Mouse (Mus musculus): ENCODE measurements around the gene Srgap3. TPM values are rescaled to one million over a fixed set of nuclear protein-coding genes. Genes with fewer than 3 reads are reported as not detected.
A peak's percentile ranks its signal among the peaks of the same experiment; 100 is the strongest.

The Srgap3 gene
- polyA plus RNA-seq, 1 experiment from 2014 or later, result 8.0 TPM

DNA sequence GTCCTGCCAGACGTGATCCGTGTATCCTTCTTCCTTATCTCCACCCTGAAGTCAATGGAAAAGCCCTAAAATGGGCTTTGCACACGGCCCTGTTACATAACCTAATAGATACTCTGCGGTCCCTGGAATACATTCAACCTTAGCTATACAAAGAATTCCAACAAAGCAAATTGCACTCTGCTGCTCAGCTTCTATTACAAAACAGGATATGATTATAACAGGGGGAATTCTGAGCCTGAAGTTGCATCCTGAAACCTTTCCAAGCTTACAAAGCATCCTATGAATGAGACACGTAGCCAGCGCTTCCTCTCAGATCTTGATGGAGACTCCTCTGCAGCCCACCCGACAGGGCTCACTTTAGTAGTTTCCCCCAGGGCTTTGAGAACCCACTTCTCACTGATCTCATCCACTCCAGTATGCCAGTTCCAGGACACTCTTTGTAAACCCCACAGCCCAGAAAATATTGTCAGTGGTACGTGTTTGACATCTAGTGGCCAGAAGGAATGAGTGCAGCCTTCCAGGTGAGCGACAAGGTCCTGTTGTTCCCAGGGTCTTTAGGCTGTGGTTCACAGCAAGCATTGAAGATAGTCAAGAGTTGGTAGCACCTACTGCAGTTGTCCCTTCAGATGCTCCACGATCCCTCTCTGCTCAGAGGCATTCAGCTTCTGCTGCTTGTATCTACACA, 165.5 kb downstream of the Srgap3 start:
- 83% methylated on average over 10 of the region's 10 CpGs for WGBS
- Histone ChIP-seq H3K4me1 (no peaks in the 10 kb centered on the region), H3K27ac (replicated peaks) (no peak overlapping the region), H3K27me3 (replicated peaks; ENCODE audit: low read depth, poor library complexity, severe bottlenecking) (no peaks in the 10 kb centered on the region), H3K9me3 (no peaks in the 10 kb centered on the region; the same call in 1 of the 2 replicates), H3K36me3 (replicated peaks) (peaks cover 31% of the 10 kb centered on the region), H3K4me3 (no peak overlapping the region)
- peak; percentile 13 for DNase-seq (ENCODE audit: low spot score)

DNA sequence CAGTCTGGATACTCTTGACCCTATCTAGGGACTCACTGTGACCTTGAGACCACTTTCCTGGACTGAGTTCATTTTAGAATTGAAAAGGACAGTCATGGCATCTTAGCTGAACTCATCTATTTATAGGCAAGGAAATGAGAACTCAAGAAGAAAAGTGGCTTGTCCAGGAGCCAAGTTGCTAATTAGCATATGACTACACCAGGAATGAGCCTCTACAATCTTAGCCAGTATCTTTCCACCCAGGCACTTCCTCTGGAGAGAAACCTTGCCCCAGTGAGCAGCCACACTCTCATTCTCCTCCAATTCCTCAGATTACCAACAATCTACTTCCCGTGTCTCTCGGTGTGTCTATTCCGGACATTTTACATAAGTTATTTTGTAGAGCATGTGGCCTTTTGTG, 168.9 kb downstream of the Srgap3 start:
- no peaks in the 10 kb centered on the region for H3K27me3 ChIP-seq (replicated peaks; ENCODE audit: low read depth, poor library complexity, severe bottlenecking)
- no peaks in the 10 kb centered on the region for H3K4me1 ChIP-seq
- no peaks in the 10 kb centered on the region for H3K9me3 ChIP-seq
- H3K36me3 ChIP-seq (replicated peaks), result peaks cover 59% of the 10 kb centered on the region
- 95% methylated on average over 3 of the region's 3 CpGs for WGBS
- no peak for DNase-seq (ENCODE audit: low spot score)
- H3K4me3 ChIP-seq, result no peak overlapping the region
- H3K27ac ChIP-seq (replicated peaks), result no peak overlapping the region

- Histone ChIP-seq H3K9me3 (no peaks in the 10 kb centered on the region), H3K27me3 (replicated peaks; ENCODE audit: low read depth, poor library complexity, severe bottlenecking) (no peaks in the 10 kb centered on the region), H3K4me3 (no peak overlapping the region), H3K36me3 (replicated peaks) (peaks cover 59% of the 10 kb centered on the region), H3K27ac (replicated peaks) (no peak overlapping the region), H3K4me1 (no peaks in the 10 kb centered on the region)
- 90% methylated on average over 6 of the region's 6 CpGs for WGBS
- peak; percentile 37 for DNase-seq (ENCODE audit: low spot score)
Measured at GRCm38 (mm10) chr6:112776718-112777117, 170.3 kb downstream of the Srgap3 start.

- H3K27ac ChIP-seq (replicated peaks), result no peak overlapping the region
- no peak overlapping the region for H3K4me3 ChIP-seq
- no peaks in the 10 kb centered on the region for H3K9me3 ChIP-seq
- H3K27me3 ChIP-seq (replicated peaks; ENCODE audit: low read depth, poor library complexity, severe bottlenecking), result no peaks in the 10 kb centered on the region
- DNase-seq (ENCODE audit: low spot score), result no peak
- H3K36me3 ChIP-seq (replicated peaks), result peaks cover 61% of the 10 kb centered on the region
- H3K4me1 ChIP-seq, result no peaks in the 10 kb centered on the region
- 91% methylated on average over 7 of the region's 7 CpGs for WGBS
Measured at GRCm38 (mm10) chr6:112773754-112774153, 173.3 kb downstream of the Srgap3 start.

DNA sequence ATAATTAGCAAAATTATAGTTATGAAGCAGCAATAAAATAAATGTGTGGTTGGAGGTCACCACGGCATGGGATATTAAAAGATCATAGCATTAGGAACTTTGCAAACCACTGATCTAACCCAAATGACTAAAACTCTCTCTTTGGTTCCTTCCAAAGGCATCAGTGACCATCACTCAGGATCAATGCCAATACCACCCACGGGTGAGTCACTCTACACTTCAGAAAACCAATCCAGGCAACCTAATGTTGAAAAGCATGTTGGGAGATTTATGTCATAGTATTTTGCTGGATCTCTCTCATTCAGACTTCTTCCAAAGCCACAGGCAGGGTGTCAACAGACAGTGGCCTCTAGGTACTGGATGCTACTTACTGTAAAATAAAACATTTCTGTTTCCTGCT, 176.1 kb downstream of the Srgap3 start:
- Histone ChIP-seq H3K4me3 (no peak overlapping the region), H3K9me3 (no peaks in the 10 kb centered on the region), H3K36me3 (replicated peaks) (peaks cover 75% of the 10 kb centered on the region), H3K4me1 (no peaks in the 10 kb centered on the region), H3K27me3 (replicated peaks; ENCODE audit: low read depth, poor library complexity, severe bottlenecking) (no peaks in the 10 kb centered on the region), H3K27ac (replicated peaks) (no peak overlapping the region)
- no peak for DNase-seq (ENCODE audit: low spot score)
- 90% methylated on average over 2 of the region's 2 CpGs for WGBS

DNA sequence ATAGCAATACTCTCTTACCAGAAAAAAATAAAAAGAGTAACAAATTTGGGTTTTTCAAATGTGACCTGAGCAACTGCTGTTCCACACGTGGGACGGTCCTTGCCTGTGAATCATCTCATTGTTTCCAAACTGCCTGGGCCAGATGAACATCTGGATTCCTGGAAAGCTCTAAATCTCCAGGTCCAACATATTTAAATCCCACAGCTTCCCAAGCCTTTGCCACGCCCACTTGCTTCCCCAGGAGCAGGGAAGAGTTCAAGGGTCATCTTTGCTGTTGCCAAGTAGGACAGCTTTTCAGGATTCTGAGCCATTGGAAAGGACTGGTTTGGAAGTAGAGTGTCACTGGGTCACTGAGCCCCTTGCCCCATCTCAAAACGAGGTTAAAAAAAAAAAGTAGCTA, 188.5 kb downstream of the Srgap3 start:
- WGBS, result 29% methylated on average over 4 of the region's 4 CpGs
- peaks cover 20% of the 10 kb centered on the region for H3K36me3 ChIP-seq (replicated peaks)
- no peak overlapping the region for H3K27ac ChIP-seq (replicated peaks)
- no peaks in the 10 kb centered on the region for H3K9me3 ChIP-seq
- H3K4me3 ChIP-seq, result no peak overlapping the region
- peaks cover 37% of the 10 kb centered on the region for H3K4me1 ChIP-seq
- no peaks in the 10 kb centered on the region for H3K27me3 ChIP-seq (replicated peaks; ENCODE audit: low read depth, poor library complexity, severe bottlenecking)
- DNase-seq (ENCODE audit: low spot score), result peak; percentile 42

GRCm38 (mm10) chr6:112756866-112757265, 190.2 kb downstream of the Srgap3 start:
- H3K4me1 ChIP-seq, result peaks cover 37% of the 10 kb centered on the region
- H3K27me3 ChIP-seq (replicated peaks; ENCODE audit: low read depth, poor library complexity, severe bottlenecking), result no peaks in the 10 kb centered on the region
- 69% methylated on average over 4 of the region's 4 CpGs for WGBS
- peaks cover 10% of the 10 kb centered on the region; the same call in 1 of the 2 replicates for H3K36me3 ChIP-seq (replicated peaks)
- H3K27ac ChIP-seq (replicated peaks), result peak overlapping the region; percentile 61
- no peaks in the 10 kb centered on the region for H3K9me3 ChIP-seq
- H3K4me3 ChIP-seq, result no peak overlapping the region
- no peak for DNase-seq (ENCODE audit: low spot score)

DNA sequence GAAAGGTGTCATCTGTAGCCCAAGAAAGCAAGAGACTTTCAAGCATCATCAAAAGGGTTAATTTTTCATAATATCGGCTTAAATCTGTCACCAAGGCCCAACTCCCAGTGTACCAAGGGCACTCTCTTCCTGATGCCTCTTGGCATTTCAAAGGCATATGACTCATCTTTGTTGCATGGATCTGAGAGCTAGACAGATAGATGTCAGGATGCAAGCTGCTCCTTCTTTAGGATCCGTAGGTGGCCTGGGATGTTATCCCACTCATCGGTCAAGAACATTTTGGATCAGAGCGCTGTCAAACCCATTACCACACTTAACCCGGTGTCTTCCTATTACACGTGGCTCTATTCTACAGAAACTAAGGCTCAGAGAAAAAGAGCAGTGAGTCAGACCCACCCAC, 192.1 kb downstream of the Srgap3 start:
- Histone ChIP-seq H3K9me3 (no peaks in the 10 kb centered on the region), H3K27me3 (replicated peaks; ENCODE audit: low read depth, poor library complexity, severe bottlenecking) (no peaks in the 10 kb centered on the region), H3K36me3 (replicated peaks) (peaks cover 12% of the 10 kb centered on the region; the same call in 1 of the 2 replicates), H3K4me1 (peaks cover 37% of the 10 kb centered on the region), H3K4me3 (no peak overlapping the region), H3K27ac (replicated peaks) (no peak overlapping the region)
- DNase-seq (ENCODE audit: low spot score), result no peak
- WGBS, result 94% methylated on average over 6 of the region's 6 CpGs

GRCm38 (mm10) chr6:112752517-112752916, 194.5 kb downstream of the Srgap3 start:
- Histone ChIP-seq H3K27ac (replicated peaks) (no peak overlapping the region), H3K36me3 (replicated peaks) (peaks cover 12% of the 10 kb centered on the region; the same call in 1 of the 2 replicates), H3K27me3 (replicated peaks; ENCODE audit: low read depth, poor library complexity, severe bottlenecking) (no peaks in the 10 kb centered on the region), H3K9me3 (no peaks in the 10 kb centered on the region), H3K4me1 (peaks cover 20% of the 10 kb centered on the region), H3K4me3 (no peak overlapping the region)
- no peak for DNase-seq (ENCODE audit: low spot score)
- 83% methylated on average over 3 of the region's 3 CpGs for WGBS

DNA sequence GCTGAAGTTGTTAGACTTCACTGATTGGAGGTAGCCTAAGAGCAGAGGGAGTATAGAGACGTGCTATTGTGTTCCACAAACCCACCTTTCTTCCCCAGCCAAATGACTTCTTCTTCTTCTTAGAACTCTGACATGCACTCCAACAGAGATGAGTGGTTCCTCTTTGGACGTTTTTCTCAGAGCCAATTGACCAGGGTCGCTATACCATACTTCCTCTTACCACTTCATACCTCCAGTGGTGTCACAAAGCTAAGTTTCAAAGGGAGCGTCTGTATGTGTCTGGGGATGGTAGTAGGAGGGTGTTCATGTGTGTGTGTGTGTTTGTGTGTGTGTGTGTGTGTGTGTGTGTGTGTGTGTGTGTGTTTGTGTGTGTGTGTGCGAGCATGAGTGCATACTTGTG, 195.1 kb downstream of the Srgap3 start:
- DNase-seq (ENCODE audit: low spot score), result no peak
- peaks cover 11% of the 10 kb centered on the region; the same call in 1 of the 2 replicates for H3K36me3 ChIP-seq (replicated peaks)
- 82% methylated on average over 5 of the region's 5 CpGs for WGBS

GRCm38 (mm10) chr6:112742297-112742696, 204.8 kb downstream of the Srgap3 start:
- Histone ChIP-seq H3K27me3 (replicated peaks; ENCODE audit: low read depth, poor library complexity, severe bottlenecking) (no peaks in the 10 kb centered on the region), H3K27ac (replicated peaks) (no peak overlapping the region), H3K9me3 (no peaks in the 10 kb centered on the region), H3K4me1 (no peaks in the 10 kb centered on the region), H3K4me3 (no peak overlapping the region), H3K36me3 (replicated peaks) (peaks cover 57% of the 10 kb centered on the region)
- no peak for DNase-seq (ENCODE audit: low spot score)
- WGBS, result 93% methylated on average over 2 of the region's 2 CpGs

More for the DNA sequence above, 195.1 kb downstream of the Srgap3 start:
- H3K4me1 ChIP-seq, result peaks cover 17% of the 10 kb centered on the region
- H3K27me3 ChIP-seq (replicated peaks; ENCODE audit: low read depth, poor library complexity, severe bottlenecking), result no peaks in the 10 kb centered on the region
- no peaks in the 10 kb centered on the region for H3K9me3 ChIP-seq
- no peak overlapping the region for H3K4me3 ChIP-seq
- H3K27ac ChIP-seq (replicated peaks), result no peak overlapping the region

DNA sequence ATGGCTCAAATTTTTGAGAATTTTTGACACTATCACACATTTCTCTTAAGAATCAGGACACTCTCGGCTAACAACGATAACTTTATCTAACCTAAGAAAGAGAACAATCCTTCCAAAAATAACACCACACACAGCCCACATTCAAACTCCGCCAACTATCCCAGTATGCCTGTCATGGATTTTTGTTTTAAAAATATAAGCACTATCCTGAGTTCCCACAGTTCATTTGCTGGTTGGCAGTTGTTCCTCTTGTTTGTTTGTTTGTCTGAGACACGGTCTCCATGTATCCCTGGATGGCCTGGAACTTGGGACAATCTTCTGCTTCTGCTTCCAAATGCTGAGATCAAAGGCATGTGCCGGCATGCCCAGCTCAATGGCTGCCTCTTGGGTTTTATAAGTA, 205.3 kb downstream of the Srgap3 start:
- H3K4me1 ChIP-seq, result no peaks in the 10 kb centered on the region
- no peak overlapping the region for H3K4me3 ChIP-seq
- 92% methylated on average over 5 of the region's 5 CpGs for WGBS
- peaks cover 58% of the 10 kb centered on the region for H3K36me3 ChIP-seq (replicated peaks)
- H3K9me3 ChIP-seq, result no peaks in the 10 kb centered on the region
- H3K27me3 ChIP-seq (replicated peaks; ENCODE audit: low read depth, poor library complexity, severe bottlenecking), result no peaks in the 10 kb centered on the region
- DNase-seq (ENCODE audit: low spot score), result no peak
- no peak overlapping the region for H3K27ac ChIP-seq (replicated peaks)

- no peak for DNase-seq (ENCODE audit: low spot score)
- Histone ChIP-seq H3K4me1 (no peaks in the 10 kb centered on the region), H3K9me3 (no peaks in the 10 kb centered on the region), H3K27me3 (replicated peaks; ENCODE audit: low read depth, poor library complexity, severe bottlenecking) (no peaks in the 10 kb centered on the region), H3K36me3 (replicated peaks) (peaks cover 70% of the 10 kb centered on the region), H3K4me3 (no peak overlapping the region), H3K27ac (replicated peaks) (no peak overlapping the region)
- 90% methylated on average over 3 of the region's 3 CpGs for WGBS
Measured at GRCm38 (mm10) chr6:112739635-112740034, 207.4 kb downstream of the Srgap3 start.

Measured in embryonic facial prominence, embryonic 10.5 days (tissue).